Mouse (Mus musculus): Measurements from ENCODE around the gene Rplp2. TPM values are rescaled to one million over a fixed set of nuclear protein-coding genes. Genes with fewer than 3 reads are reported as not detected.
"Not testable (repeated sequence)": the region's sequence is repeated elsewhere in the genome, so short reads cannot be mapped to it uniquely, and the experiment has no call there.

Rplp2 gene
- polyA plus RNA-seq (2015; fragmentation: Nextera tagmentation; extraction: Ambion mirVana), result 769 and 771 TPM in 2 replicates

GRCm38 (mm10) chr7:141447110-141447991, at the start of gene Rplp2:
Gene Rplp2 (plus strand): TSS chr7:141447370.
- Histone ChIP-seq H3K4me2 (peak within 1 kb of the TSS; percentile 88), H3K9ac (peak within 1 kb of the TSS; percentile 95), H3K27me3 (no peaks in the 10 kb centered on the region), H3K4me3 (peak within 1 kb of the TSS; percentile 81), H3K9me3 (no peaks in the 10 kb centered on the region), H3K36me3 (peaks cover 40% of the 10 kb centered on the region), H3K4me1 (replicated peaks) (peaks cover 33% of the 10 kb centered on the region), H3K27ac (replicated peaks) (peak within 1 kb of the TSS; percentile 95)
- WGBS, result under 1% methylated on average over 63 of the region's 63 CpGs
- ATAC-seq (ENCODE audit: low read depth), result peak; percentile 94

- H3K9ac ChIP-seq, result no peak overlapping the region
- H3K4me3 ChIP-seq, result no peak overlapping the region
- peak; percentile 15; the same call in 1 of the 2 replicates for ATAC-seq (ENCODE audit: low read depth)
- no peak overlapping the region for H3K4me2 ChIP-seq
- peaks cover 71% of the 10 kb centered on the region for H3K36me3 ChIP-seq
- no peak overlapping the region for H3K27ac ChIP-seq (replicated peaks)
- no peaks in the 10 kb centered on the region for H3K9me3 ChIP-seq
- no peaks in the 10 kb centered on the region for H3K27me3 ChIP-seq
- H3K4me1 ChIP-seq (replicated peaks), result no peaks in the 10 kb centered on the region
- 43% methylated on average over 5 of the region's 5 CpGs for WGBS
Observed at GRCm38 (mm10) chr7:141403305-141403704, 43.9 kb upstream of the Rplp2 start.

GRCm38 (mm10) chr7:141405466-141405865, 41.7 kb upstream of the Rplp2 start:
- Histone ChIP-seq H3K4me3 (no peak overlapping the region), H3K27me3 (no peaks in the 10 kb centered on the region), H3K4me2 (no peak overlapping the region), H3K9me3 (no peaks in the 10 kb centered on the region), H3K4me1 (replicated peaks) (peaks cover 5% of the 10 kb centered on the region; the same call in 1 of the 2 replicates), H3K36me3 (peaks cover 71% of the 10 kb centered on the region), H3K9ac (no peak overlapping the region), H3K27ac (replicated peaks) (no peak overlapping the region)
- WGBS, result 83% methylated on average over 4 of the region's 4 CpGs
- no peak for ATAC-seq (ENCODE audit: low read depth)

- H3K4me3 ChIP-seq; H3K9ac ChIP-seq; H3K4me2 ChIP-seq; H3K4me1 ChIP-seq (replicated peaks); H3K27ac ChIP-seq (replicated peaks); H3K27me3 ChIP-seq; H3K9me3 ChIP-seq; ATAC-seq (ENCODE audit: low read depth): not testable (repeated sequence)
- H3K36me3 ChIP-seq, result peaks cover 61% of the 10 kb centered on the region
- WGBS, result 96% methylated on average over 7 of the region's 7 CpGs
Observed at GRCm38 (mm10) chr7:141407670-141408069, 39.5 kb upstream of the Rplp2 start.

GRCm38 (mm10) chr7:141408833-141409232, 38.3 kb upstream of the Rplp2 start:
- Histone ChIP-seq H3K4me1 (replicated peaks) (peaks cover 14% of the 10 kb centered on the region), H3K9ac (peak overlapping the region; percentile 53), H3K9me3 (no peaks in the 10 kb centered on the region), H3K36me3 (peaks cover 53% of the 10 kb centered on the region), H3K4me2 (peak overlapping the region; percentile 18; the same call in 1 of the 2 replicates), H3K27ac (replicated peaks) (no peak overlapping the region), H3K4me3 (no peak overlapping the region), H3K27me3 (no peaks in the 10 kb centered on the region)
- 13% methylated on average over 11 of the region's 11 CpGs for WGBS
- ATAC-seq (ENCODE audit: low read depth), result no peak

- no peak overlapping the region for H3K4me3 ChIP-seq
- peaks cover 41% of the 10 kb centered on the region for H3K36me3 ChIP-seq
- no peaks in the 10 kb centered on the region for H3K9me3 ChIP-seq
- no peak overlapping the region for H3K4me2 ChIP-seq
- no peaks in the 10 kb centered on the region for H3K27me3 ChIP-seq
- no peak overlapping the region; the same call in 1 of the 2 replicates for H3K9ac ChIP-seq
- 93% methylated on average over 8 of the region's 8 CpGs for WGBS
- ATAC-seq (ENCODE audit: low read depth), result no peak
- H3K4me1 ChIP-seq (replicated peaks), result peaks cover 21% of the 10 kb centered on the region
- H3K27ac ChIP-seq (replicated peaks), result no peak overlapping the region
Observed at GRCm38 (mm10) chr7:141410631-141411030, 36.5 kb upstream of the Rplp2 start.

GRCm38 (mm10) chr7:141411667-141412066, 35.5 kb upstream of the Rplp2 start:
- no peaks in the 10 kb centered on the region for H3K9me3 ChIP-seq
- WGBS, result 88% methylated on average over 1 of the region's 1 CpGs
- no peak overlapping the region for H3K4me3 ChIP-seq
- peaks cover 21% of the 10 kb centered on the region for H3K4me1 ChIP-seq (replicated peaks)
- peaks cover 41% of the 10 kb centered on the region for H3K36me3 ChIP-seq
- no peak overlapping the region for H3K4me2 ChIP-seq
- H3K9ac ChIP-seq, result no peak overlapping the region
- H3K27me3 ChIP-seq, result no peaks in the 10 kb centered on the region
- no peak overlapping the region for H3K27ac ChIP-seq (replicated peaks)
- ATAC-seq (ENCODE audit: low read depth), result no peak

- ATAC-seq (ENCODE audit: low read depth), result peak; percentile 49
- H3K4me1 ChIP-seq (replicated peaks), result peaks cover 21% of the 10 kb centered on the region
- H3K27ac ChIP-seq (replicated peaks), result peak overlapping the region; percentile 92
- H3K9me3 ChIP-seq, result no peaks in the 10 kb centered on the region
- no peaks in the 10 kb centered on the region for H3K27me3 ChIP-seq
- peak overlapping the region; percentile 77 for H3K4me3 ChIP-seq
- peak overlapping the region; percentile 90 for H3K9ac ChIP-seq
- H3K36me3 ChIP-seq, result peaks cover 33% of the 10 kb centered on the region
- WGBS, result 3% methylated on average over 16 of the region's 16 CpGs
- H3K4me2 ChIP-seq, result peak overlapping the region; percentile 78
Observed at GRCm38 (mm10) chr7:141413331-141413730, 33.8 kb upstream of the Rplp2 start.

- peaks cover 26% of the 10 kb centered on the region for H3K36me3 ChIP-seq
Observed at GRCm38 (mm10) chr7:141413809-141414584, 33.2 kb upstream of the Rplp2 start, which contains the start of gene Gatd1. Gene Gatd1 (minus strand): TSS chr7:141414136.

GRCm38 (mm10) chr7:141416144-141416841, 30.9 kb upstream of the Rplp2 start:
- no peak for ATAC-seq (ENCODE audit: low read depth)
- H3K4me1 ChIP-seq (replicated peaks), result peaks cover 16% of the 10 kb centered on the region
- H3K36me3 ChIP-seq, result 0 out of 2 replicates have a peak, but pooled peaks cover 6% of the 10 kb centered on the region
- no peak overlapping the region for H3K4me3 ChIP-seq
- H3K9me3 ChIP-seq, result no peaks in the 10 kb centered on the region
- H3K27ac ChIP-seq (replicated peaks), result no peak overlapping the region
- no peak overlapping the region for H3K4me2 ChIP-seq
- H3K9ac ChIP-seq, result no peak overlapping the region
- H3K27me3 ChIP-seq, result no peaks in the 10 kb centered on the region
- 78% methylated on average over 6 of the region's 6 CpGs for WGBS

More at GRCm38 (mm10) chr7:141413809-141414584, 33.2 kb upstream of the Rplp2 start, which contains the start of gene Gatd1:
- ATAC-seq (ENCODE audit: low read depth), result peak; percentile 91
- peak within 1 kb of the TSS; percentile 90 for H3K9ac ChIP-seq
- H3K4me1 ChIP-seq (replicated peaks), result peaks cover 20% of the 10 kb centered on the region
- 0% methylated on average over 56 of the region's 56 CpGs for WGBS
- peak within 1 kb of the TSS; percentile 92 for H3K27ac ChIP-seq (replicated peaks)
- H3K4me3 ChIP-seq, result peak within 1 kb of the TSS; percentile 77
- H3K4me2 ChIP-seq, result peak within 1 kb of the TSS; percentile 78
- H3K9me3 ChIP-seq, result no peaks in the 10 kb centered on the region
- H3K27me3 ChIP-seq, result no peaks in the 10 kb centered on the region
